Mouse (Mus musculus) liver, adult 2 months (tissue): ENCODE data around the gene Gm10645. TPM values are rescaled to one million over a fixed set of nuclear protein-coding genes. Genes with fewer than 3 reads are reported as not detected.

Experiments
- DNase-seq: peaks from one replicate; pipeline ENCODE4 v3.0.0-alpha.2; 2011; ENCODE audit warnings: low read depth, low spot score; ENCODE audit errors: extremely low read depth
- H3K27ac ChIP-seq: fragments of 200-500 bp; replicated peaks from 2 replicates; pipeline ENCODE4 v1.5.1; 2012; ENCODE audit warnings: low read depth, mild to moderate bottlenecking, control low read depth, inconsistent platforms, low read length; ENCODE audit not compliant: insufficient read depth
- H3K27me3 ChIP-seq: fragments of 200-500 bp; 2 replicates; pipeline ENCODE4 v1.6.1; 2012; ENCODE audit warnings: mild to moderate bottlenecking, moderate library complexity, low read length, inconsistent platforms; ENCODE audit not compliant: control insufficient read depth, insufficient read depth
- H3K36me3 ChIP-seq: fragments of 200-500 bp; 2 replicates; pipeline ENCODE4 v1.6.1; 2012; ENCODE audit warnings: low read length, inconsistent platforms; ENCODE audit not compliant: control insufficient read depth, insufficient read depth
- H3K4me1 ChIP-seq: fragments of 200-500 bp; 2 replicates; pipeline ENCODE4 v1.6.1; 2011; ENCODE audit warnings: low read length; ENCODE audit not compliant: control insufficient read depth, insufficient read depth
- H3K4me3 ChIP-seq: fragments of 200-500 bp; 2 replicates; pipeline ENCODE4 v1.5.1; 2011; ENCODE audit warnings: low read depth, mild to moderate bottlenecking, control low read depth, low read length, moderate library complexity; ENCODE audit not compliant: insufficient read depth
- H3K79me2 ChIP-seq: fragments of 200-500 bp; 2 replicates; pipeline ENCODE4 v1.6.1; 2012; ENCODE audit warnings: inconsistent platforms, mild to moderate bottlenecking, low read length, moderate library complexity; ENCODE audit not compliant: control insufficient read depth, insufficient read depth
- H3K9ac ChIP-seq: fragments of 200-500 bp; 2 replicates; pipeline ENCODE4 v1.6.1; 2012; ENCODE audit warnings: low read depth, mild to moderate bottlenecking, control low read depth, inconsistent platforms, low read length
- CTCF ChIP-seq: fragments of 200-500 bp; IDR thresholded peaks from 2 replicates; pipeline ENCODE4 v1.5.1; 2011; ENCODE audit warnings: low read depth, low read length, control low read depth
- POLR2A ChIP-seq: fragments of 200-500 bp; IDR thresholded peaks from 2 replicates; pipeline ENCODE4 v1.6.1; 2011; ENCODE audit warnings: low read length, control low read depth; ENCODE audit not compliant: insufficient read depth; ENCODE audit errors: extremely low read depth
- WGBS: fragments of 180-500 bp; shearing (Covaris S2); methylation state at CpG from one replicate; pipeline ENCODE4 v1.1.7; 2018; 5-methylcytosine and 5-hydroxymethylcytosine counted together
- polyA plus RNA-seq: library from polyadenylated mRNA; depleted of rRNA; stranded (reverse); fragments of >200 nt; gene quantifications from 2 replicates; pipeline ENCODE4 v1.2.3, GENCODE M21; 2012
- total RNA-seq: library from RNA; depleted of rRNA; stranded (reverse); fragments of >200 nt; gene quantifications from 2 replicates; pipeline ENCODE4 v1.2.3, GENCODE M21; 2014

Gm10645 gene
- total and polyA plus RNA-seq, 2 experiments: 0.13 TPM; not detected in 1

GRCm38 (mm10) chr8:83186376-83186775, 20.4 kb upstream of the Gm10645 start:
- 66% methylated on average over 6 of the region's 6 CpGs for WGBS

GRCm38 (mm10) chr8:83182784-83183183, 16.8 kb upstream of the Gm10645 start:
- WGBS: 86% methylated on average over 5 of the region's 5 CpGs
- Histone ChIP-seq H3K27me3 (no peaks in the 10 kb centered on the region), H3K4me1 (no peaks in the 10 kb centered on the region), H3K27ac (no peak overlapping the region), H3K79me2 (no peaks in the 10 kb centered on the region), H3K36me3 (no peaks in the 10 kb centered on the region), H3K4me3 (no peak overlapping the region), H3K9ac (no peak overlapping the region)
- DNase-seq: no peak
- no peak for TF ChIP-seq POLR2A
- no peak for TF ChIP-seq CTCF

More at GRCm38 (mm10) chr8:83186376-83186775, 20.4 kb upstream of the Gm10645 start:
- TF ChIP-seq CTCF: no peak
- no peaks in the 10 kb centered on the region for H3K27me3 ChIP-seq
- no peak overlapping the region for H3K9ac ChIP-seq
- no peaks in the 10 kb centered on the region for H3K79me2 ChIP-seq
- H3K27ac ChIP-seq: no peak overlapping the region
- H3K36me3 ChIP-seq: no peaks in the 10 kb centered on the region
- DNase-seq: no peak
- no peak overlapping the region for H3K4me3 ChIP-seq
- no peaks in the 10 kb centered on the region for H3K4me1 ChIP-seq

- Histone ChIP-seq H3K4me3 (no peak overlapping the region), H3K9ac (no peak overlapping the region), H3K27ac (no peak overlapping the region), H3K36me3 (no peaks in the 10 kb centered on the region), H3K79me2 (no peaks in the 10 kb centered on the region), H3K4me1 (no peaks in the 10 kb centered on the region), H3K27me3 (no peaks in the 10 kb centered on the region)
- WGBS: 68% methylated on average over 6 of the region's 6 CpGs
- no peak for DNase-seq
- TF ChIP-seq POLR2A: no peak
- no peak for TF ChIP-seq CTCF
These were observed 16.0 kb upstream of the Gm10645 start for GRCm38 (mm10) chr8:83181851-83182482.

- DNase-seq: no peak
These were observed 12.3 kb upstream of the Gm10645 start for GRCm38 (mm10) chr8:83178228-83178742.

GRCm38 (mm10) chr8:83177317-83178195, 11.6 kb upstream of the Gm10645 start:
- no peaks in the 10 kb centered on the region for H3K36me3 ChIP-seq
- no peak for DNase-seq
- 31% methylated on average over 11 of the region's 11 CpGs for WGBS
- H3K9ac ChIP-seq: no peak overlapping the region
- no peaks in the 10 kb centered on the region for H3K79me2 ChIP-seq
- H3K27me3 ChIP-seq: 0 out of 2 replicates have a peak, but pooled peaks cover 2% of the 10 kb centered on the region
- no peak for TF ChIP-seq POLR2A
- TF ChIP-seq CTCF: no peak
- no peaks in the 10 kb centered on the region for H3K4me1 ChIP-seq
- H3K27ac ChIP-seq: no peak overlapping the region
- no peak overlapping the region for H3K4me3 ChIP-seq

More at GRCm38 (mm10) chr8:83178228-83178742, 12.3 kb upstream of the Gm10645 start:
- H3K36me3 ChIP-seq: no peaks in the 10 kb centered on the region
- no peak overlapping the region for H3K4me3 ChIP-seq
- TF ChIP-seq POLR2A (no peak), CTCF (no peak)
- 0 out of 2 replicates have a peak, but pooled peaks cover 2% of the 10 kb centered on the region for H3K27me3 ChIP-seq
- no peaks in the 10 kb centered on the region for H3K79me2 ChIP-seq
- no peak overlapping the region for H3K27ac ChIP-seq
- 7% methylated on average over 9 of the region's 9 CpGs for WGBS
- H3K4me1 ChIP-seq: no peaks in the 10 kb centered on the region
- H3K9ac ChIP-seq: no peak overlapping the region
